Mouse (Mus musculus): Measurements from ENCODE around the gene Gm8362. TPM values are rescaled to one million over a fixed set of nuclear protein-coding genes. Genes with fewer than 3 reads are reported as not detected.
"Not testable (repeated sequence)": the region's sequence is repeated elsewhere in the genome, so short reads cannot be mapped to it uniquely, and the experiment has no call there.

The Gm8362 gene
- not detected in 2 replicates for polyA plus RNA-seq (2015; fragmentation: Nextera tagmentation; extraction: Ambion mirVana)

DNA sequence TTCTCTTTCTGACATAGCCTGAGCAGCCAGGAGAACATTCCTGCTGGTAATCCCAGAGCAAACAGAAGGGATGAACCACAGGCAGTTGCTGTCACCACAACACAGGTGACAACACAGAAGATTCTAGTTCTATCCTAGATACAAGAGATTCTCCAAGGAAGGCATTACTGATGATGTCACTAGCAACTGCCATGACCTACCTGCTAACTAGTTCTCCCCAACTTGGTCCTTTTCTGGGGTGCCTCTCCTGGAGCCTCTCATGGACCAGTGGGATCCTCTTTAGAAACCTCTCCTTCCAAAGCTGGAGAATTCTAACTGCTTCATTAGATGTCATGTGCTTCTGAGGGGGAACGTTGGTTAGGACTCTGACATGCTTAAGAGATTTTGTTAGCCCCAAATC, at the start of gene Gm8362:
Gm8362 (minus strand) TSS at position 101 of the 400 bp plus-strand sequence.
- not testable (repeated sequence) for H3K36me3 ChIP-seq; ATAC-seq; H3K27me3 ChIP-seq; H3K4me3 ChIP-seq (replicated peaks); H3K4me1 ChIP-seq (replicated peaks); H3K9ac ChIP-seq (replicated peaks); H3K27ac ChIP-seq; H3K9me3 ChIP-seq; H3K4me2 ChIP-seq (replicated peaks)
- WGBS, result 100% methylated on average over 1 of the region's 1 CpGs

DNA sequence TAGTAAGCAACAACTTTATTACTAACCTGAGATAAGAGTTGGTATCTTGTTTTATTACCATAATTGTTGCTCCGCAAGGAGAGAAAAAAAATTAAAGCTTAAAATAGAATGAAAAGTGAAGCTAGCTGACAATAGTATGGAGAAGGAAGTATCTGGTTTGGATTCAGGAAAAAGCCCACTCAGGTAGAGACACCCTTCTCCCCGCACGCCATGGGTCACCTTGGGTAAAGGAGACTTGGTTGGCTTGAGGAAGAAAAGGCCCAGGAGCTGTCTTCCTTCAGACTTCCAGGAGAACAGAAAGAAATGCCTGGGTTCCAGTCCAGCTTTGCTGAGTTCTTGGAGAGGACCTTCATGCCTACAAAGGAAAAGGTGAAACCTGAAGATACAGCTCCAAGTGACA, 49.1 kb upstream of the Gm8362 start:
- 91% methylated on average over 3 of the region's 3 CpGs for WGBS
- ATAC-seq; H3K27me3 ChIP-seq; H3K4me3 ChIP-seq (replicated peaks); H3K9ac ChIP-seq (replicated peaks); H3K27ac ChIP-seq; H3K9me3 ChIP-seq; H3K36me3 ChIP-seq; H3K4me2 ChIP-seq (replicated peaks); H3K4me1 ChIP-seq (replicated peaks): not testable (repeated sequence)

DNA sequence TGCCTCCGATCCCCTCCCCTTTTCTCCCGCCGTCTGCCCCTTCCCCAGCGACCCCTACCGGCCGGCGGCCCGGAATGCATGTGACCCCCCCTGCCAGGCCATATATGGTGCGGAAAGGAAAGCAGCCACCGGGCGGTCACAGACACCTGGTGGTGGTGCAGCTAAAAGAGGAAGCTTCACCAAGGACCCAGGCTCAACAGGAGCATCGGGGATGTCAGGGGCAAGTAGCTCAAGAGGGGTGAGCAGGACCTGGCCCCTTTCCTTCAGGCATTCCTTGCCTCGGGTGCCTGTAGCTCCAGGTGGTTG, 17.0 kb downstream of the Gm8362 start:
- H3K9me3 ChIP-seq; H3K4me1 ChIP-seq (replicated peaks); H3K27ac ChIP-seq; H3K36me3 ChIP-seq; H3K27me3 ChIP-seq; H3K9ac ChIP-seq (replicated peaks); ATAC-seq: not testable (repeated sequence)
- WGBS, result 0% methylated on average over 5 of the region's 13 CpGs
- H3K4me3 ChIP-seq (replicated peaks), result peak overlapping the region; percentile 46
- H3K4me2 ChIP-seq (replicated peaks), result peak overlapping the region; percentile 52

DNA sequence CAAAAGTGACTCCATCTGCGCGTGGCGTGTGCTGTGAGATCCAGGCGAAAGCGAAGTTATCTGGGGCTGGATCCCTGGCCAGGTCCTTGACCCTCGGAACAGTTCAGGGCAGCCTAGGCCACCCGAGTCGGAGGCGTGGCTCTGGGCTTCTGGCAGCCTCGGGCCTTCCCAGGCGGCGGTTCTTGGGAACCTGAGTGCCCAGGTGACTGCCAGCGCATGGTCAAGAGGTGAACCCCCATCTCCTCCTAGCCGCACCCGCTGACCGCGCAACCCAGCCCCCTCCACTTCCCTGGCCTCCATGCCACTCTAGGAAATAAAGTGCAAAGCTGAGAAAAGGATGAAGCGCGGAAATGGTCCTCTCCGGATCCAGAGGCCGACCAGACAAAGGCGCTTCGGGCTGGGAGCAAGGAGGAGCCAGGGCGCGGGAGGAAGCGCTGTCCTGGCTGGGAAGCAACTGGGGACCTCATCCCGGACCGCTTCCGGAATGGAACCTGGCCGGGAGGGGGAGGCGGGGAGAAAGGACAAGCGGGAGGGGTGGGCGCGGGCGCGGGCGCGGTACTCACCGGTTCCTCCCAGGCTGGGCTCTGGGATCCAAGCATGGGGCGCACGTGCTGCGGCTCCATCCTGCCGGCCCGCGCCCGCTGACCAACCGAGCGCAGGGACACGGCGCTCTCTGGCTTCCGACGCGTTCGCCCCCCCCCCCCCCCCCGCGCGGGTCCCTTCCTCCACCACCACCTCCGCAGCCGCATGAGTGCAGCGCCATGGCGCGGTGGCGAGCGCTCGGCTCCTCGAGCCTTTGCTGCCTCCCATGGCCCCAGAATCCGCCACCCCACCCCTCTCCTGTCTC, 17.6 kb downstream of the Gm8362 start:
- H3K36me3 ChIP-seq; H3K27me3 ChIP-seq; H3K27ac ChIP-seq; H3K4me1 ChIP-seq (replicated peaks); H3K9me3 ChIP-seq; ATAC-seq: not testable (repeated sequence)
- Histone ChIP-seq H3K4me3 (replicated peaks) (peak overlapping the region; percentile 46), H3K9ac (replicated peaks) (peak overlapping the region; percentile 66), H3K4me2 (replicated peaks) (peak overlapping the region; percentile 52)
- WGBS, result 0% methylated on average over 26 of the region's 67 CpGs

DNA sequence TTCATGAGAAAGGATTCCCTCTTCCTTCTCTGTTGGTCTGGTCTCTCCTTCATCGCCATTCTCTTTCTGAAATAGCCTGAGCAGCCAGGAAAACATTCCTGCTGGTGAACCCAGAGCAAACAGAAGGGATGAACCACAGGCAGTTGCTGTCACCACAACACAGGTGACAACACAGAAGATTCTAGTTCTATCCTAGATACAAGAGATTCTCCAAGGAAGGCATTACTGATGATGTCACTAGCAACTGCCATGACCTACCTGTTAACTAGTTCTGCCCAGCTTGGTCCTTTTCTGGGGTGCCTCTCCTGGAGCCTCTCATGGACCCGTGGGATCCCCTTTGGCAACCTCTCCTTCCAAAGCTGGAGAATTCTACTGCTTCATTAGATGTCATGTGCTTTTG, 32.0 kb downstream of the Gm8362 start, which contains the start of gene Gm3636:
Gm3636 (minus strand) TSS at position 101 of the 400 bp plus-strand sequence.
- no CpG with 5 or more reads among the region's 2 CpGs for WGBS
- not testable (repeated sequence) for H3K27me3 ChIP-seq; H3K4me1 ChIP-seq (replicated peaks); H3K9ac ChIP-seq (replicated peaks); H3K27ac ChIP-seq; H3K4me3 ChIP-seq (replicated peaks); H3K36me3 ChIP-seq; ATAC-seq; H3K9me3 ChIP-seq; H3K4me2 ChIP-seq (replicated peaks)

DNA sequence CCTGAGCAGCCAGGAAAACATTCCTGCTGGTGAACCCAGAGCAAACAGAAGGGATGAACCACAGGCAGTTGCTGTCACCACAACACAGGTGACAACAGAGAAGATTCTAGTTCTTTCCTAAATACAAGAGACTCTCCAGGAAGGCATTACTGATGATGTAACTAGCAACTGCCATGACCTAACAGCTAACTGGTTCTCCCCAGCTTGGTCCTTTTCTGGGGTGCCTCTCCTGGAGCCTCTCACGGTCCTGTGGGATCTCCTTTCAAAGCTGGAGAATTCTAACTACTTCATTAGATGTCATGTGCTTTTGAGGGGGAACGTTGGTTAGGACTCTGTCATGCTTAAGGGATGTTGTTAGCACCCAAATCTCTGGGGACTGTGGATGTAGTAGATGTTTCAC, 54.1 kb downstream of the Gm8362 start, which contains the start of gene Gm8050:
Gm8050 (minus strand) TSS at position 101 of the 400 bp plus-strand sequence.
- H3K9ac ChIP-seq (replicated peaks); H3K27me3 ChIP-seq; H3K4me1 ChIP-seq (replicated peaks); ATAC-seq; H3K4me2 ChIP-seq (replicated peaks); H3K9me3 ChIP-seq; H3K36me3 ChIP-seq; H3K27ac ChIP-seq; H3K4me3 ChIP-seq (replicated peaks): not testable (repeated sequence)
- WGBS, result 83% methylated on average over 1 of the region's 2 CpGs

Other genes starting within 250 kb of the Gm8362 start
- gene Gm8356, start 237.1 kb downstream of the Gm8362 start, polyA plus RNA-seq (2015; fragmentation: Nextera tagmentation; extraction: Ambion mirVana), result not detected in 2 replicates
- gene Gm3629, start 183.8 kb downstream of the Gm8362 start, polyA plus RNA-seq (2015; fragmentation: Nextera tagmentation; extraction: Ambion mirVana), result 0.48 and 0.73 TPM in 2 replicates
- not detected in 2 replicates for gene Gm3460, start 152.0 kb downstream of the Gm8362 start, polyA plus RNA-seq (2015; fragmentation: Nextera tagmentation; extraction: Ambion mirVana)
- not detected in 2 replicates for gene Gm10251, start 90.2 kb downstream of the Gm8362 start, polyA plus RNA-seq (2015; fragmentation: Nextera tagmentation; extraction: Ambion mirVana)
- gene Gm8050, start 54.2 kb downstream of the Gm8362 start, polyA plus RNA-seq (2015; fragmentation: Nextera tagmentation; extraction: Ambion mirVana), result not detected in 2 replicates
- gene Gm3636, start 32.1 kb downstream of the Gm8362 start, polyA plus RNA-seq (2015; fragmentation: Nextera tagmentation; extraction: Ambion mirVana), result 12.7 and 16.0 TPM in 2 replicates
- gene Gm3642, start 65.9 kb upstream of the Gm8362 start, polyA plus RNA-seq (2015; fragmentation: Nextera tagmentation; extraction: Ambion mirVana), result not detected in 2 replicates
- gene Gm3667, start 115.6 kb upstream of the Gm8362 start, polyA plus RNA-seq (2015; fragmentation: Nextera tagmentation; extraction: Ambion mirVana), result 5.1 and 5.7 TPM in 2 replicates
- gene Gm6356, start 199.4 kb upstream of the Gm8362 start, polyA plus RNA-seq (2015; fragmentation: Nextera tagmentation; extraction: Ambion mirVana), result not detected in 2 replicates

Measured in midbrain, embryonic 13.5 days (tissue).